Mouse (Mus musculus) effector memory CD4-positive, alpha-beta T cell, adult 7 months (primary cell): ENCODE data around the gene Olfr704. TPM values are rescaled to one million over a fixed set of nuclear protein-coding genes. Genes with fewer than 3 reads are reported as not detected.

ENCODE experiments used
- polyA plus RNA-seq: library from polyadenylated mRNA; unstranded; fragments of 100-300 nt; shearing (Covaris generic); gene quantifications from one replicate; pipeline ENCODE4 v1.2.1, GENCODE M21; 2017

Gene Olfr704
- polyA plus RNA-seq = 0.55 TPM

GRCm38 (mm10) chr7:106862885-106863284, at the start of gene Olfr704:
Gene Olfr704, plus strand, starts transcription at chr7:106863185.

GRCm38 (mm10) chr7:106813829-106814228, 49.2 kb upstream of the Olfr704 start, which contains the start of gene Olfr701:
Gene Olfr701, plus strand, starts transcription at chr7:106814129.

GRCm38 (mm10) chr7:106833793-106834192, 29.2 kb upstream of the Olfr704 start, which contains the start of gene Olfr702:
Gene Olfr702, minus strand, starts transcription at chr7:106833893.

GRCm38 (mm10) chr7:106843060-106843459, 19.9 kb upstream of the Olfr704 start, which contains the start of gene Olfr703:
Gene Olfr703, plus strand, starts transcription at chr7:106843360.

GRCm38 (mm10) chr7:106876791-106877190, 13.8 kb downstream of the Olfr704 start, which contains the start of gene Olfr705:
Gene Olfr705, minus strand, starts transcription at chr7:106876891.

GRCm38 (mm10) chr7:106888062-106888461, 25.1 kb downstream of the Olfr704 start, which contains the start of gene Olfr706:
Gene Olfr706, minus strand, starts transcription at chr7:106888162.

GRCm38 (mm10) chr7:106901141-106901540, 38.2 kb downstream of the Olfr704 start, which contains the start of gene Olfr707:
Gene Olfr707, minus strand, starts transcription at chr7:106901241.

GRCm38 (mm10) chr7:106907676-106908075, 44.7 kb downstream of the Olfr704 start, which contains the start of gene Olfr1532-ps1:
Gene Olfr1532-ps1, plus strand, starts transcription at chr7:106908001.

Other genes starting within 250 kb of the Olfr704 start
- gene Olfr693, start 182.6 kb upstream of the Olfr704 start, polyA plus RNA-seq = not detected
- not detected for gene Olfr694, start 171.4 kb upstream of the Olfr704 start, polyA plus RNA-seq
- not detected for gene Olfr695, start 146.8 kb upstream of the Olfr704 start, polyA plus RNA-seq
- gene Olfr697, start 120.7 kb upstream of the Olfr704 start, polyA plus RNA-seq = not detected
- not detected for gene Olfr698, start 107.8 kb upstream of the Olfr704 start, polyA plus RNA-seq
- gene Olfr699, start 70.0 kb upstream of the Olfr704 start, polyA plus RNA-seq = not detected
- not detected for gene Olfr700, start 54.4 kb upstream of the Olfr704 start, polyA plus RNA-seq
- not detected for gene Olfr701, start 49.1 kb upstream of the Olfr704 start, polyA plus RNA-seq
- gene Olfr702, start 29.3 kb upstream of the Olfr704 start, polyA plus RNA-seq = not detected
- gene Olfr703, start 19.8 kb upstream of the Olfr704 start, polyA plus RNA-seq = not detected
- gene Olfr705, start 13.7 kb downstream of the Olfr704 start, polyA plus RNA-seq = not detected
- not detected for gene Olfr706, start 25.0 kb downstream of the Olfr704 start, polyA plus RNA-seq
- gene Olfr707, start 38.1 kb downstream of the Olfr704 start, polyA plus RNA-seq = not detected
- gene Olfr1532-ps1, start 44.8 kb downstream of the Olfr704 start, polyA plus RNA-seq = not detected
- not detected for gene Olfr709-ps1, start 69.0 kb downstream of the Olfr704 start, polyA plus RNA-seq
- gene Olfr710, start 85.1 kb downstream of the Olfr704 start, polyA plus RNA-seq = not detected
- gene Olfr6, start 100.8 kb downstream of the Olfr704 start, polyA plus RNA-seq = 0.07 TPM
- gene Olfr711, start 112.3 kb downstream of the Olfr704 start, polyA plus RNA-seq = not detected
- not detected for gene Olfr2, start 142.9 kb downstream of the Olfr704 start, polyA plus RNA-seq
- gene Olfr713, start 168.0 kb downstream of the Olfr704 start, polyA plus RNA-seq = not detected
- not detected for gene Olfr714, start 207.8 kb downstream of the Olfr704 start, polyA plus RNA-seq
- not detected for gene Olfr17, start 230.0 kb downstream of the Olfr704 start, polyA plus RNA-seq
- not detected for gene Olfr715b, start 247.2 kb downstream of the Olfr704 start, polyA plus RNA-seq